Mouse (Mus musculus): ENCODE measurements around the gene Babam2. TPM values are rescaled to one million over a fixed set of nuclear protein-coding genes. Genes with fewer than 3 reads are reported as not detected.
A peak's percentile ranks its signal among the peaks of the same experiment; 100 is the strongest.
"Not testable (repeated sequence)": the region's sequence is repeated elsewhere in the genome, so short reads cannot be mapped to it uniquely, and the experiment has no call there.

The Babam2 gene
- polyA plus RNA-seq, 1 experiment from 2014 or later: 46.9 TPM

DNA sequence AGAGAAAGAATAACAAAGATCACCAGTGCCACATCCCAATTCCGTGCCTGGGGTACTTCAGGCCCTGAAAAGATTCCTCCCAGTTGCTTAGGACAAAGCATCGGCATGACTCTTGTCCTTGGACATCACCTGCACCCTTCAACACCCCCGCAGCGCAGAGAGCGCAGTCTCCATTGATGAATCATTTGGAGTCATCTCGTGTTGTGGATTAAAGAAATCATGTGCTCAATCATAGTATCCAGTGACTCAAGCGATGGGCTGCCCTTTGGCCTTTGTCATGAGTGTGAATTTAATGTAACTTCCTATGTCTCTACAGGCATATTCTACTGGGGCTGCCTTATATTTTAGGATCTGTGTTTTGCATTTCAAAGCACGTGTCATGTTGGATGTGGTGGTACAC is 265.9 kb downstream of the Babam2 start:
- 83% methylated on average over 8 of the region's 8 CpGs for WGBS
- no peak overlapping the region for H3K4me2 ChIP-seq (replicated peaks)
- H3K4me3 ChIP-seq: no peak overlapping the region
- H3K27ac ChIP-seq (replicated peaks): no peak overlapping the region
- H3K4me1 ChIP-seq: no peaks in the 10 kb centered on the region
- no peak overlapping the region for H3K9ac ChIP-seq (replicated peaks)
- no peaks in the 10 kb centered on the region for H3K27me3 ChIP-seq
- no peaks in the 10 kb centered on the region for H3K9me3 ChIP-seq
- no peak for ATAC-seq (replicated peaks)
- H3K36me3 ChIP-seq: no peaks in the 10 kb centered on the region

DNA sequence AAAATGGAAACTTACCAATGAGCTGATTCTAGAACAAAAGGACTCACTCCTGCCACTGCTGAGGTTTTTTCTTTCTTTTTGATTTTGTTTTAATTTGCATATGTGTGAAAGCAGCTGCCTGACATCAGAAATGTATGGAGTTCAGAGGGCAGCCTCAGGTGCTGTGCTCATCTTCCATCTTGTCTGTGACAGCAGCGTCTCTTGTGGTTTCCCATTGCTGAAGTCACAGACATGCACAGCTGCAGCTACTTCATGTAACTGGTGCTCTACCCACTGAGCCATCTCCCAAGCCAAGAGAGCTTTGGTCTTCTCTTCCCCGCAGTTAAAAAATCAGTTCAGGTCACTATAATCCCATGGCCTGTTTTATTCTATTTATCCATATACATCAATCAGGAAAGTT is 266.4 kb downstream of the Babam2 start:
- ATAC-seq (replicated peaks): no peak

DNA sequence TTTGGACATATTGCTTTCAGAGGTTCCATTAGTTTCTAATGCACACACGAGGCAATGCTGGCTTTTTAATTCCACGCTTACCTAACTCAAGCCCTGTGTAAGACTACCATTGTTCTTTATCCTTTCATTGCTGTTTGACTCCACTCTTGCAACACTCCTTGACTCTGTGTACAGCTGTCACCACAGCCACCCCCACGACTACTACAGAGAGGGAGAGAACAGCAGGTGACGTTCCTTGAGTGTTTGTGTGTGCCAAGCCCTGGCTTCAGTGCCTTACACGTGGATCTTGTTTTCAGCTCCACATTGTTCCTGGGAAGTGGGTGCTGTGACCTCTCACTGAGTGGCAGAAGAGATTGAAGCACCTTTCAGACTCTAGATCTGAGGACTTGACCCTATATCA is 269.3 kb downstream of the Babam2 start:
- H3K4me1 ChIP-seq: no peaks in the 10 kb centered on the region
- WGBS: 59% methylated on average over 5 of the region's 5 CpGs
- no peak overlapping the region for H3K9ac ChIP-seq (replicated peaks)
- no peak overlapping the region for H3K4me3 ChIP-seq
- H3K4me2 ChIP-seq (replicated peaks): no peak overlapping the region
- H3K27ac ChIP-seq (replicated peaks): no peak overlapping the region
- no peak for ATAC-seq (replicated peaks)
- H3K27me3 ChIP-seq: no peaks in the 10 kb centered on the region
- no peaks in the 10 kb centered on the region for H3K36me3 ChIP-seq
- no peaks in the 10 kb centered on the region for H3K9me3 ChIP-seq

More for the DNA sequence above, 266.4 kb downstream of the Babam2 start:
- H3K36me3 ChIP-seq: no peaks in the 10 kb centered on the region
- no peaks in the 10 kb centered on the region for H3K9me3 ChIP-seq
- H3K27ac ChIP-seq (replicated peaks): no peak overlapping the region
- no peak overlapping the region for H3K4me3 ChIP-seq
- H3K27me3 ChIP-seq: no peaks in the 10 kb centered on the region
- no peak overlapping the region for H3K9ac ChIP-seq (replicated peaks)
- 95% methylated on average over 2 of the region's 2 CpGs for WGBS
- no peak overlapping the region for H3K4me2 ChIP-seq (replicated peaks)
- no peaks in the 10 kb centered on the region for H3K4me1 ChIP-seq

DNA sequence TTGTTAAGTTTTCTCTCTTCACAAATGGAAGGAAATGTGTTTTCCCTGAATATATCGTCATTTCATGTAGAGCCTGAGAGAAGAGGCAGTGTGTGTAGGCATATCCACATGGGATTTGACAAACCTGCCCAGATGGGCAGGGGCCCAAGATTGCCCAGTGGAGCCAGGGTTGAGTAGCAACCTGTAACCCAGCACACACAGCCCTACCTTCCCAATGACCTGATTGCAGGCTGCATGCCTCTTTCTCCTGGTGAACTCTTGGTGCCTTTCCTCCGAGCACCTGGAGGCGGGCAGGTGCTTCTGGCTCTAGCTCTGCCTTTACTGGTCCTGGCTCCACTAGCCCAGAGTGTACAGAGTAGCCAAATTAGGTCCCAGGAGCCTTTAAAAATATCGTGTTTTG is 270.0 kb downstream of the Babam2 start:
- ATAC-seq (replicated peaks): no peak
- Histone ChIP-seq H3K36me3 (no peaks in the 10 kb centered on the region), H3K4me1 (no peaks in the 10 kb centered on the region), H3K9ac (replicated peaks) (no peak overlapping the region), H3K27me3 (no peaks in the 10 kb centered on the region), H3K4me2 (replicated peaks) (no peak overlapping the region), H3K9me3 (no peaks in the 10 kb centered on the region), H3K27ac (replicated peaks) (no peak overlapping the region), H3K4me3 (no peak overlapping the region)
- 94% methylated on average over 4 of the region's 4 CpGs for WGBS

DNA sequence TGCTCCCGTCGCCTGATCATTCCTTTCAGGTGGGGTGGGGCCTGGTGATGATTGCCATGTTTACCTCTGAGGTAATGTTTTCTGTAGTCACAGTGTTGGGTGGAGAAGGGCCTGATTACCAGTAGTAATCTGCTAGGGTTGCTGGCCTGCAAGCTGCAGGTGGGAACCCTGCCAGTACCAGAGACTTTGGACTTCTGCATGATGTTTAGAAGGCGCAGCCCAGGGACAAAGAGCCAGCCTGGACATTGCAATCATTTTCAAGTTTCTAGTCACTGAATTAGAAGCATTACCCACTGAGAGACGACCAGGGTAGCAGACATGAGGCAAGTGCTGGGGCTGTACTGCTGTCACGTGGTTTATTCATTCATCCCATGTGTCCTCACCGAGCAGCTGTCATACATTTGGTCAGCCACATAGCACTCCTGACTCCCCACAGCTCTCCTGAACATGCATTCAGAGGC is 270.6 kb downstream of the Babam2 start:
- H3K27ac ChIP-seq (replicated peaks): no peak overlapping the region
- WGBS: 80% methylated on average over 6 of the region's 6 CpGs
- H3K9me3 ChIP-seq: no peaks in the 10 kb centered on the region
- no peaks in the 10 kb centered on the region for H3K36me3 ChIP-seq
- H3K4me2 ChIP-seq (replicated peaks): no peak overlapping the region
- H3K9ac ChIP-seq (replicated peaks): no peak overlapping the region
- ATAC-seq (replicated peaks): no peak
- H3K4me1 ChIP-seq: no peaks in the 10 kb centered on the region
- H3K27me3 ChIP-seq: no peaks in the 10 kb centered on the region
- H3K4me3 ChIP-seq: no peak overlapping the region

DNA sequence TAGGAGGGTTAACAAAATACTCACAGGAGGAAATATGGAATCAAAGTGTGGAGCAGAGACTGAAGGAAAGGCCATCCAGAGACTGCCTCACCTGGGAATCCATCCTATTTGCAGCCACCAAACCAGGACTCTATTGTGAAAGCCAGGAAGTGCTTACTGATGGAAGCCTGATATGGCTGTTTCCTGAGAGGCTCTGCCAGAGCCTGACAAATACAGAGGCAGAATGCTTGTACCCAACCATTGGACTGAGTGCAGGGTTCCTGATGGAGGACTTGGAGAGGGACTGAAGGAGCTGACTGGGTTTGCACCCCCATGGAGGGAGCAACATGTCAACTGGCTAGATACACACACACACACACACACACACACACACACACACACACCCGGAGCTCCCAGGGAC is 274.9 kb downstream of the Babam2 start:
- H3K9me3 ChIP-seq; H3K9ac ChIP-seq (replicated peaks); H3K4me3 ChIP-seq; H3K36me3 ChIP-seq; ATAC-seq (replicated peaks); H3K27ac ChIP-seq (replicated peaks); H3K27me3 ChIP-seq; H3K4me1 ChIP-seq; H3K4me2 ChIP-seq (replicated peaks): not testable (repeated sequence)
- 88% methylated on average over 1 of the region's 1 CpGs for WGBS

DNA sequence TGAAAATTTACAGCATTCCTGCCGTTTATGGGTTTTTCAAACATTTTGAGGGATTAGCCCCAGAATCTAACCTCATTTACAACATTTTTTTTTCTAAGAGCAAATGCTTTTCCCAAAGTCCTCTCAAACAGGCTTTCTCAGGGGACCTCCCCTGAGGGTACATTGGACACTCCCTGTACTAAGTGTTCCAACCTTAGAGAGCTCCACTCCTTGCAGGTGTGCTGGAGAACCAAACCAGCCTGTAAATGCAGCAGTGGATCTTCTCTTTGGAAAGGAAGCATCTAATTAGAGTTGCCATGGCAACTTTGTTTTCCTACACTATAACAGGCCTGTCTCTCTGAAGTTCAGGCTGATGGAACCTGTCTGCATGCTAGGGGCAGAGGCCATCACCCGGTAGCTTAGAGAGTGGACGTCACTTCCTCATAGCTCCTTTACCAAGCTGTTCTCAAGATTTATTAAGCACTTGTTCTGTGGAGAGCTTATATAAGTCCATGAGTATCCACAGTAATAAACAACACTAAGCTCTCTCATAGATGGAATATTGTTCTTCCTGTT is 277.2 kb downstream of the Babam2 start:
- no peaks in the 10 kb centered on the region for H3K36me3 ChIP-seq
- H3K27me3 ChIP-seq: no peaks in the 10 kb centered on the region
- WGBS: 77% methylated on average over 3 of the region's 3 CpGs
- no peak overlapping the region for H3K27ac ChIP-seq (replicated peaks)
- no peak for ATAC-seq (replicated peaks)
- no peak overlapping the region for H3K4me3 ChIP-seq
- H3K9me3 ChIP-seq: no peaks in the 10 kb centered on the region
- H3K9ac ChIP-seq (replicated peaks): no peak overlapping the region
- peaks cover 3% of the 10 kb centered on the region; the same call in 1 of the 2 replicates for H3K4me1 ChIP-seq
- H3K4me2 ChIP-seq (replicated peaks): no peak overlapping the region

DNA sequence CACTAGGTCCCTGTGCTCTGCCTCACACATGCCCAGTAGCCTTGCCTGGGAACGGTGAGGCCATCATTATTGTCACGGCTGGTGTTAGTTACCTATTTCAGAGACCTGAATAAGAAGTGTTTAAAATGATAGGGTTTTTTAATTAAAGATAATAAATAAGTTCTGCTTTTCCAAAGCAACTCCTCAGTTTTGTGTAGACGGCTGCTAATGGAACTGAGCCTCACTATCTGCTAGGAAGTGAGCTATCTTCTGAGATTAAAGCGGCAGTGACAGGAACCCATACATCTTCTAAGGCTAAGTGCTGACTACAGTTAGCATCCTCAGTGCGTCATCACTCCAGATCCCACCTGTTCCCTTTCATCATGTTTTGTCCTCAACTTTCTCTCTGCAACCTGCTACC is 284.6 kb downstream of the Babam2 start:
- no peak for ATAC-seq (replicated peaks)
- 89% methylated on average over 5 of the region's 5 CpGs for WGBS
- H3K36me3 ChIP-seq: no peaks in the 10 kb centered on the region
- H3K9me3 ChIP-seq: no peaks in the 10 kb centered on the region
- H3K4me3 ChIP-seq: no peak overlapping the region
- H3K27ac ChIP-seq (replicated peaks): no peak overlapping the region
- H3K9ac ChIP-seq (replicated peaks): no peak overlapping the region
- H3K4me1 ChIP-seq: 0 out of 2 replicates have a peak, but pooled peaks cover 5% of the 10 kb centered on the region
- H3K27me3 ChIP-seq: no peaks in the 10 kb centered on the region
- no peak overlapping the region for H3K4me2 ChIP-seq (replicated peaks)

DNA sequence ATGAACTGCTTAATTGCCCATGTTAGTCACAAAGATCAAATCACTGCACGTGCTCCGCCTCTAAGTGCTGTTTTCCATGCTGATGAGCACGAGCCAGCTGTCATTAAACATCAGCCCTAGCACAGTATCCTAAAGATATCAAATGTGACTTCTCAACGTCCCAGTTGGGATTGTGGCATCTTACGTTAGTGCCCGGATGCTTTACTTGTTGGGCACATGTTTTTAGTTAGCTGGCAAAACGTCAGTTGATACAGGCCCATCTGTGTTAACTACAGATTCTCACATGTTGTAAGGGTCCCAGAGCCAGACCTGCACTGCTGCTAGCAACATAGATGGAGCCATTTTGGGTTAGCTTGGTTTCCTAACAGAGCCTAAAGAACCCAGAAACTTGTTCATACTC is 285.7 kb downstream of the Babam2 start:
- Histone ChIP-seq H3K36me3 (no peaks in the 10 kb centered on the region), H3K9ac (replicated peaks) (no peak overlapping the region), H3K4me2 (replicated peaks) (no peak overlapping the region), H3K27ac (replicated peaks) (0 out of 2 replicates have a peak overlapping the region, but pooled peaks have one; percentile 28), H3K4me1 (0 out of 2 replicates have a peak, but pooled peaks cover 5% of the 10 kb centered on the region), H3K9me3 (no peaks in the 10 kb centered on the region), H3K4me3 (no peak overlapping the region), H3K27me3 (no peaks in the 10 kb centered on the region)
- WGBS: 69% methylated on average over 7 of the region's 7 CpGs
- ATAC-seq (replicated peaks): no peak

DNA sequence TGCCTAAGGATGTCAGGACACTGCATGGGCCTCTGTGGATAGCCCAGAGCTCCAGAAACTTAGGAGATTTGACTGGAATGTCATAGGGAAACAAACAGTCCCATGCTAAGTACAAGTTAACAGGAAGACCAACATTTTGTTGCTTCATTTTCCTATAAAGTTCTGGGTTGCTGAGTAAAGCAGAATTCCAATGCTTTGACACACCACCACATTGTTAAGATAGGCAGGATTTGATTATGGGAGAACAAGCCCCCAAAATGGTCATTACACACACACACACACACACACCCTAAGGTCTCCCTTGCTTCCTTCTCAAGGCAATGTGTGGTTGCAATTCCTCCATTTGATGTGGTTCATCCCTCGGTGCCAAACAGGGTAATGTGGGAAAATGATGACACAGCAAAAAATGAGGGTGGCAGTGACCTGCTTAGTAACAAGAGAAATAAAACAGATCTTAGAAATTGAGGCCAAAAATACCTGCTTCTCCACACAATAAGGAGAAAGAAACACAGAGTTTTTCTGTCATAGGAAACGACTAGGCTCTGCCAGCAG is 286.4 kb downstream of the Babam2 start:
- H3K9ac ChIP-seq (replicated peaks): no peak overlapping the region
- ATAC-seq (replicated peaks): no peak
- no peak overlapping the region for H3K4me2 ChIP-seq (replicated peaks)
- no peaks in the 10 kb centered on the region for H3K27me3 ChIP-seq
- H3K4me1 ChIP-seq: 0 out of 2 replicates have a peak, but pooled peaks cover 5% of the 10 kb centered on the region
- 78% methylated on average over 2 of the region's 2 CpGs for WGBS
- no peak overlapping the region for H3K27ac ChIP-seq (replicated peaks)
- H3K9me3 ChIP-seq: no peaks in the 10 kb centered on the region
- no peaks in the 10 kb centered on the region for H3K36me3 ChIP-seq
- H3K4me3 ChIP-seq: no peak overlapping the region

DNA sequence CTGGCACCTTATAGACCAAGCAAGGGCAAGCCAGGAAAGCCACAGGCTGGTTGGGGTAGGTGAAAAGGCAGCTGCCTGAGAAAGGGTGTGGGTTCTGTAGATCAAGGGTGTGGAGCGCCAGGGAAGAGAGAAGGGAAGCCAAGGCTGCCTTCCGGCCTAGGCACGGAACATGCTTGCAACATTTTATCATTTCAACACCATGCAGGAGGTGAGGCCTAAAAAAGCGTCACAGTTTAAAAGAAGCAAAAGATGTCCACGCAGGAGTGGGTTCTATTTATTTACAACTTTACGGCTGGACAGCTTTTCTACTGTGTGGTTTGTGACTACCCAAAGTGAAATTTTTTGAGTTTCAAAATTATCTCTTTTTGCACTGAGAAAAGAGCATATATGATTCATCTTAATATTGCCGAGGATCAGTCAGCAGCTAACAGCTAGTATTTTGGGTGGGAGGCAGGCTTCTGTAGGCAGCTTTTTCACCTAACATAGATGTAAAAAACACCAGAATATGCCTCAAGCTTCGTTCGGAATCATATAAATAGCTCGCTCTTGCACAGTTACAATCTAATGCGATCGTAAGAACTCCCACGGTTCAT is 287.0 kb downstream of the Babam2 start:
- WGBS: 86% methylated on average over 13 of the region's 13 CpGs
- ATAC-seq (replicated peaks): no peak
- no peak overlapping the region for H3K9ac ChIP-seq (replicated peaks)
- no peak overlapping the region for H3K27ac ChIP-seq (replicated peaks)
- no peaks in the 10 kb centered on the region for H3K27me3 ChIP-seq
- 0 out of 2 replicates have a peak, but pooled peaks cover 5% of the 10 kb centered on the region for H3K4me1 ChIP-seq
- H3K36me3 ChIP-seq: no peaks in the 10 kb centered on the region
- H3K4me3 ChIP-seq: no peak overlapping the region
- H3K9me3 ChIP-seq: no peaks in the 10 kb centered on the region
- no peak overlapping the region for H3K4me2 ChIP-seq (replicated peaks)

DNA sequence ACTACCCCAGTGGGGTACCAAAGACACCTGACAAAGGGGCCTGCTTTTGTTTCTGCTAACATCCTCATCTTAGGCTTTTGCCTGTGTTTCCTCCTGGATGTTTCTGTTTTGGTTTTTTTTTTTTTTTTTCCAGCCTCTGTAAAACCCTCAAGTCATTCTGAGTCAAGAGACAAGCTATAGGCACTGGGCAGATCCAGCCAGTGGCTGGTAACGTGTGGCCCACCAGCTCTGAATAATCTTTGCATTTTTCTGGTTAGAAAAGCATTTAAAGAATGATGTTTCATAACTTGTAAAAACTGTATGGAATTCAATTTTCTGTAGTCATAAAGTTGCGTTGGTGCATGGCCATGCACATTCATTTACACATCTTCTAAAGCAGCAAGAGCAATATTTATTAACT is 287.5 kb downstream of the Babam2 start:
- Histone ChIP-seq H3K4me3 (no peak overlapping the region), H3K9ac (replicated peaks) (no peak overlapping the region), H3K4me1 (0 out of 2 replicates have a peak, but pooled peaks cover 5% of the 10 kb centered on the region), H3K36me3 (no peaks in the 10 kb centered on the region), H3K27me3 (no peaks in the 10 kb centered on the region), H3K4me2 (replicated peaks) (no peak overlapping the region), H3K9me3 (no peaks in the 10 kb centered on the region), H3K27ac (replicated peaks) (no peak overlapping the region)
- no peak for ATAC-seq (replicated peaks)
- 86% methylated on average over 2 of the region's 2 CpGs for WGBS

All from forebrain, embryonic 15.5 days (tissue).